Mouse (Mus musculus) midbrain, embryonic 11.5 days (tissue): ENCODE measurements around the gene Olfr1301. TPM values are rescaled to one million over a fixed set of nuclear protein-coding genes. Genes with fewer than 3 reads are reported as not detected.

Experiments
- ATAC-seq: fragments of 200-750 bp; cut with Nextera tagmentation; 2 replicates; pipeline ENCODE4 v1.8.0; 2017; ENCODE audit warnings: moderate TSS enrichment, moderate library complexity; ENCODE audit not compliant: low FRiP score
- DNase-seq: peaks from one replicate; pipeline ENCODE4 v3.0.0; 2015; ENCODE audit warnings: low spot score; ENCODE audit errors: missing footprints
- H3K27ac ChIP-seq: fragments of 300-500 bp; sonication (generic); 2 replicates; pipeline ENCODE4 v1.5.1; 2014; ENCODE audit warnings: low read depth, low read length
- H3K27me3 ChIP-seq: fragments of 300-500 bp; sonication (generic); 2 replicates; pipeline ENCODE4 v1.6.1; 2014; ENCODE audit warnings: mild to moderate bottlenecking, low read length, moderate library complexity, mixed read lengths; ENCODE audit not compliant: control insufficient read depth, insufficient read depth
- H3K36me3 ChIP-seq: fragments of 300-500 bp; sonication (generic); 2 replicates; pipeline ENCODE4 v1.6.1; 2014; ENCODE audit warnings: mild to moderate bottlenecking, low read length, moderate library complexity, mixed read lengths; ENCODE audit not compliant: control insufficient read depth, insufficient read depth
- H3K4me1 ChIP-seq: fragments of 300-500 bp; sonication (generic); 2 replicates; pipeline ENCODE4 v1.6.1; 2014; ENCODE audit warnings: low read length; ENCODE audit not compliant: control insufficient read depth, insufficient read depth
- H3K4me2 ChIP-seq: fragments of 300-500 bp; sonication (generic); 2 replicates; pipeline ENCODE4 v1.6.1; 2014; ENCODE audit warnings: mild to moderate bottlenecking, moderate library complexity
- H3K4me3 ChIP-seq: fragments of 300-500 bp; sonication (generic); 2 replicates; pipeline ENCODE4 v1.5.1; 2014; ENCODE audit warnings: low read depth, low read length
- H3K9ac ChIP-seq: fragments of 300-500 bp; sonication (generic); 2 replicates; pipeline ENCODE4 v1.6.1; 2014; ENCODE audit warnings: low read length
- H3K9me3 ChIP-seq: fragments of 300-500 bp; sonication (generic); 2 replicates; pipeline ENCODE4 v1.6.1; 2016; ENCODE audit warnings: low read length; ENCODE audit not compliant: control insufficient read depth
- WGBS: fragments of 180-500 bp; shearing (Covaris S2); extraction: QIAGEN DNeasy Blood & Tissue Kit; methylation state at CpG from one replicate; pipeline ENCODE4 v1.1.7; 2014; 5-methylcytosine and 5-hydroxymethylcytosine counted together
- polyA plus RNA-seq: library from polyadenylated mRNA; unstranded; fragments of >200 nt; fragmentation: Nextera tagmentation; extraction: Ambion mirVana; gene quantifications from 2 replicates; pipeline ENCODE4 v1.2.1, GENCODE M21; 2014

Olfr1301 gene
- polyA plus RNA-seq, result not detected in 2 replicates

DNA sequence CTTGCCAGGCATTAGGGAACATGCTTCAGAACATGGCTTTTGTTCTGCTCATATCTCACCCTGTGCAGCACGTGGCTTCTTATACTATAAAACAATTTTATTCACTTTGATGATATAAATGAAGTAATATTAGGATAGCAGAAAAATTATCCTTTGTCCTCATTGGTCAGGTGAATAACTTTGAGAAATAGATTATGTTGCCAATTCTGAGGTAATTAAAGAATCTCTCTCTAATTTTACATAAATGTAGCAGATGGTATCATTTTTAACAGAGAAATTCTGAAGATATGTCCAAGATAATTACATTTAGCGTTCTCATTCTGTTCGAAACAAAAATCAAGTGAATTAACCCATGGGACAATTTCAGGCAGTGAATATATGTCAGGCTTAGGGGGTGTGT, at the start of gene Olfr1301:
TSS of gene Olfr1301 (plus strand) at position 301 of the 400 bp plus-strand sequence.
- Histone ChIP-seq H3K27ac (no peak within 1 kb of the TSS), H3K9ac (no peak within 1 kb of the TSS), H3K4me1 (no peaks in the 10 kb centered on the region), H3K9me3 (no peaks in the 10 kb centered on the region), H3K27me3 (no peaks in the 10 kb centered on the region), H3K4me3 (no peak within 1 kb of the TSS), H3K4me2 (no peak within 1 kb of the TSS), H3K36me3 (no peaks in the 10 kb centered on the region)
- DNase-seq (no peak), ATAC-seq (no peak)
- 82% methylated on average over 3 of the region's 3 CpGs for WGBS

DNA sequence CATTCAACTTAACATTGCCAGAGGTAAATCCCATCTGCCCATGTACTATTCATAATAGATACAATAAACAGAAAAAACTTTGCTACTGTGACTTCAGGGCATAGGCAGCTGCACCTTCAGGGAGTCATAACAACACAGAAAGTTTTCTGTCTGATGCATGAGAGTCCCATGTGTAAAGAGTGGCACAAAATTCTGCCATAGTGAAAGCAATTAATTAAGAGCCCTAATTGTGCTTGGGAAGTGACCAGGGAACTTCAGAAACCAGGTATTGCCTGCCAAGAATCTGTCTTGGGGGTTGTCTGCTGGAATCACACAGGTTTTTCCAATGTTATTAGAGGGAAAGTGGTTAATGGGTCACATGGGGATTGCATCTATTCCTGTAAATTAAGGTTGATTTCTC, 24.1 kb upstream of the Olfr1301 start:
- H3K4me1 ChIP-seq, result no peaks in the 10 kb centered on the region
- no peaks in the 10 kb centered on the region for H3K9me3 ChIP-seq
- no peak overlapping the region for H3K4me3 ChIP-seq
- DNase-seq, result no peak
- H3K36me3 ChIP-seq, result no peaks in the 10 kb centered on the region
- no peaks in the 10 kb centered on the region for H3K27me3 ChIP-seq
- ATAC-seq, result no peak
- H3K27ac ChIP-seq, result no peak overlapping the region
- no peak overlapping the region for H3K9ac ChIP-seq
- H3K4me2 ChIP-seq, result no peak overlapping the region

DNA sequence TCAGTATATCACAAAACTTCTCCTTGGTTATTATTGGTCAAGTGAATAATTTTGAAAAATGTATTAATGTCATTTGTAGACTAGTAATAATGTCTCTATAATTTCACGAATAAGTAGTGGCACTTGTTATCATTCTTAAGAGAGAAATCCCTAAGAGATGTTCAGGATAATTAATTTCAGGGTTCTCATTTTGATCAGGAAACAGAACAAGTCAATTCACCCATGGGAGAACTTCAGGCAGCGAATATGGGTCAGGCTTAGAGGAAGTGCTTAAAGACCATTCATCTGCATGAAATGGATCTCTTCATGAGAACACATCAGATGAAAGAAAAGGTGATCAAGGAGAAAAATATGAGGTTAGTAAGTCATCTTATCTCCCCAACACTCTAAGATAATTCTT, 26.3 kb downstream of the Olfr1301 start, which contains the start of gene Olfr1302:
TSS of gene Olfr1302 (plus strand) at position 301 of the 400 bp plus-strand sequence.
- no peaks in the 10 kb centered on the region for H3K36me3 ChIP-seq
- ATAC-seq, result no peak
- H3K9ac ChIP-seq, result no peak within 1 kb of the TSS
- DNase-seq, result no peak
- no peak within 1 kb of the TSS for H3K4me3 ChIP-seq
- H3K4me2 ChIP-seq, result no peak within 1 kb of the TSS
- no peaks in the 10 kb centered on the region for H3K27me3 ChIP-seq
- H3K27ac ChIP-seq, result no peak within 1 kb of the TSS
- no peaks in the 10 kb centered on the region for H3K9me3 ChIP-seq
- H3K4me1 ChIP-seq, result no peaks in the 10 kb centered on the region
- WGBS, result 85% methylated on average over 2 of the region's 2 CpGs

Other genes starting within 250 kb of the Olfr1301 start
- gene Olfr1293-ps, start 225.8 kb upstream of the Olfr1301 start, polyA plus RNA-seq, result not detected in 2 replicates
- gene Olfr1294, start 210.7 kb upstream of the Olfr1301 start, polyA plus RNA-seq, result not detected in 2 replicates
- not detected in 2 replicates for gene Olfr1295, start 181.3 kb upstream of the Olfr1301 start, polyA plus RNA-seq
- not detected in 2 replicates for gene Olfr1297, start 124.5 kb upstream of the Olfr1301 start, polyA plus RNA-seq
- not detected in 2 replicates for gene Olfr1298, start 101.8 kb upstream of the Olfr1301 start, polyA plus RNA-seq
- gene Olfr1299, start 89.6 kb upstream of the Olfr1301 start, polyA plus RNA-seq, result not detected in 2 replicates
- not detected in 2 replicates for gene Olfr1302, start 26.4 kb downstream of the Olfr1301 start, polyA plus RNA-seq
- gene Olfr1303, start 69.3 kb downstream of the Olfr1301 start, polyA plus RNA-seq, result not detected in 2 replicates
- gene Olfr1305, start 126.1 kb downstream of the Olfr1301 start, polyA plus RNA-seq, result not detected in 2 replicates
- not detected in 2 replicates for gene Olfr1306, start 165.3 kb downstream of the Olfr1301 start, polyA plus RNA-seq
- not detected in 2 replicates for gene Olfr1307, start 198.4 kb downstream of the Olfr1301 start, polyA plus RNA-seq
- not detected in 2 replicates for gene Olfr1308, start 213.9 kb downstream of the Olfr1301 start, polyA plus RNA-seq
- gene Olfr1309, start 239.3 kb downstream of the Olfr1301 start, polyA plus RNA-seq, result not detected in 2 replicates